Comparison of ENCODE assay signal across 8 mouse cellular contexts in genomic region chr3:96081006-96081405, GRCm38 (mm10). TPM values are rescaled to one million over a fixed set of nuclear protein-coding genes. Genes with fewer than 3 reads are reported as not detected.
DNase-seq lines count a peak whose midpoint lies in the region; ATAC-seq and TF ChIP-seq lines count a peak whose summit lies in the region.

No protein-coding gene starts in this region.

- H3K9me3 ChIP-seq in MEL (replicated peaks; ENCODE audit: insufficient read depth, low read length), result no peaks in the 10 kb centered on the region
- no peaks in the 10 kb centered on the region for H3K9me3 ChIP-seq in embryonic facial prominence, embryonic 10.5 days
- no peaks in the 10 kb centered on the region for H3K9me3 ChIP-seq in intestine, embryonic 15.5 days

- H3K27me3 ChIP-seq in MEL (ENCODE audit: control insufficient read depth in 1 of 2, insufficient read depth in 2 of 2, low read length in 2 of 2), result no peaks in the 10 kb centered on the region
- no peaks in the 10 kb centered on the region for H3K27me3 ChIP-seq in embryonic facial prominence, embryonic 10.5 days (replicated peaks; ENCODE audit: low read depth, poor library complexity, severe bottlenecking)
- no peaks in the 10 kb centered on the region for H3K27me3 ChIP-seq in intestine, embryonic 15.5 days (replicated peaks)

- H3K9ac ChIP-seq in MEL (ENCODE audit: control insufficient read depth, low read depth, low read length, poor library complexity, severe bottlenecking), result no peak overlapping the region
- H3K9ac ChIP-seq in intestine, embryonic 15.5 days, result no peak overlapping the region

- no peak overlapping the region for H3K27ac ChIP-seq in layer of hippocampus, adult 2 months
- H3K27ac ChIP-seq in MEL (ENCODE audit: control insufficient read depth, low read depth, low read length), result no peak overlapping the region
- H3K27ac ChIP-seq in embryonic facial prominence, embryonic 10.5 days (replicated peaks), result no peak overlapping the region
- no peak overlapping the region for H3K27ac ChIP-seq in intestine, embryonic 15.5 days

- H3K79me2 ChIP-seq in MEL (ENCODE audit: control insufficient read depth, insufficient read depth, low read length, poor library complexity), result no peaks in the 10 kb centered on the region

- TF ChIP-seq POLR2A in MEL (IDR thresholded peaks at IDR 0.05; ENCODE audit: control insufficient read depth in 1 of 2, insufficient read depth in 1 of 2, low read depth in 1 of 2, low read length in 2 of 2, poor library complexity in 1 of 2), result no peak

- no peak overlapping the region for H3K4me2 ChIP-seq in intestine, embryonic 15.5 days (replicated peaks)

- 60% methylated on average over 1 of the region's 1 CpGs for WGBS in embryonic facial prominence, embryonic 10.5 days
- WGBS in intestine, embryonic 15.5 days, result 83% methylated on average over 1 of the region's 1 CpGs

- no peak for DNase-seq in layer of hippocampus, adult 2 months (ENCODE audit: low spot score in 2 of 2)
- no peak for DNase-seq in layer of hippocampus, adult 18-20 months (ENCODE audit: low spot score in 2 of 2)
- DNase-seq in MEL (ENCODE audit: low read depth, low spot score), result peak; percentile 92
- peak; percentile 40 for DNase-seq in embryonic facial prominence, embryonic 10.5 days (ENCODE audit: low spot score)
- DNase-seq in layer of hippocampus, postnatal 25 days (ENCODE audit: extremely low spot score in 1 of 2, low spot score in 1 of 2), result no peak
- no peak for DNase-seq in layer of hippocampus, postnatal 14 days (ENCODE audit: low spot score in 2 of 2)

- ATAC-seq in megakaryocyte progenitor cell, adult 5-6 weeks (replicated peaks; ENCODE audit: poor library complexity), result peak; percentile 83
- no peak for ATAC-seq in intestine, embryonic 15.5 days

- TF ChIP-seq RAD21 in MEL (IDR thresholded peaks at IDR 0.05; ENCODE audit: low read depth, low read length), result peak; percentile 92

- peaks cover 14 to 16% of the 10 kb centered on the region in 2 experiments for H3K4me1 ChIP-seq in MEL (ENCODE audit: control insufficient read depth in 1 of 2, insufficient read depth in 2 of 2, low read length in 2 of 2)
- no peaks in the 10 kb centered on the region for H3K4me1 ChIP-seq in embryonic facial prominence, embryonic 10.5 days
- H3K4me1 ChIP-seq in intestine, embryonic 15.5 days (replicated peaks), result no peaks in the 10 kb centered on the region

- peaks cover 0 to 19% of the 10 kb centered on the region in 2 experiments; a peak in 2 of 4 replicates for H3K36me3 ChIP-seq in MEL (ENCODE audit: control insufficient read depth in 1 of 2, insufficient read depth in 2 of 2, low read length in 2 of 2)
- no peaks in the 10 kb centered on the region for H3K36me3 ChIP-seq in embryonic facial prominence, embryonic 10.5 days (replicated peaks)
- no peaks in the 10 kb centered on the region for H3K36me3 ChIP-seq in intestine, embryonic 15.5 days

- peak; percentile 75 for TF ChIP-seq CTCF in layer of hippocampus, adult 2 months (conservative IDR thresholded peaks at IDR 0.05)
- peak; percentile 92 to 97 (median 94) for TF ChIP-seq CTCF in MEL (IDR thresholded peaks at IDR 0.05 in 2 of 3, conservative IDR thresholded peaks at IDR 0.05 in 1 of 3; ENCODE audit: control insufficient read depth in 1 of 3, insufficient read depth in 1 of 3, low read depth in 2 of 3, low read length in 3 of 3, poor library complexity in 1 of 3, severe bottlenecking in 1 of 3)

- no peak overlapping the region for H3K4me3 ChIP-seq in layer of hippocampus, adult 2 months
- no peak overlapping the region for H3K4me3 ChIP-seq in MEL (ENCODE audit: control insufficient read depth in 1 of 2, insufficient read depth in 1 of 2, low read depth in 2 of 2, low read length in 2 of 2)
- H3K4me3 ChIP-seq in embryonic facial prominence, embryonic 10.5 days, result no peak overlapping the region
- no peak overlapping the region for H3K4me3 ChIP-seq in intestine, embryonic 15.5 days (replicated peaks)

- 0 out of 4 replicates have a peak, but pooled peaks of 1 of the 2 experiments have one; percentile 20 for TF ChIP-seq EP300 in MEL (IDR thresholded peaks at IDR 0.05; ENCODE audit: low read depth in 1 of 2, low read length in 2 of 2)

TF ChIP-seq in MEL, 35 proteins besides CTCF, POLR2A, EP300 and RAD21:
- no peak for TF ChIP-seq GABPA (IDR thresholded peaks at IDR 0.05; ENCODE audit: low read depth, low read length)
- TF ChIP-seq MAZ (IDR thresholded peaks at IDR 0.05; ENCODE audit: low read depth, low read length), result no peak
- TF ChIP-seq HCFC1 (IDR thresholded peaks at IDR 0.05; ENCODE audit: low read depth, low read length), result peak; percentile 59; the same call in 1 of the 2 replicates
- TF ChIP-seq ELF1 (IDR thresholded peaks at IDR 0.05; ENCODE audit: low read depth, low read length), result no peak; the same call in 1 of the 2 replicates
- no peak for TF ChIP-seq NRF1 (IDR thresholded peaks at IDR 0.05; ENCODE audit: insufficient read depth, low read depth, low read length, poor library complexity, severe bottlenecking)
- peak; percentile 97 for TF ChIP-seq SMC3 (IDR thresholded peaks at IDR 0.05; ENCODE audit: low read depth, low read length)
- no peak; the same call in 1 of the 2 replicates for TF ChIP-seq ETS1 (IDR thresholded peaks at IDR 0.05; ENCODE audit: low read depth, low read length)
- TF ChIP-seq MYC (IDR thresholded peaks at IDR 0.05; ENCODE audit: low read depth, low read length), result no peak
- no peak for TF ChIP-seq RCOR1 (IDR thresholded peaks at IDR 0.05; ENCODE audit: low read depth, low read length)
- no peak for TF ChIP-seq POLR2AphosphoS2 (IDR thresholded peaks at IDR 0.05; ENCODE audit: low read length)
- TF ChIP-seq MXI1 (IDR thresholded peaks at IDR 0.05; ENCODE audit: low read depth, low read length), result peak; percentile 76; the same call in 1 of the 2 replicates
- no peak for TF ChIP-seq CHD2 (IDR thresholded peaks at IDR 0.05; ENCODE audit: low read length)
- TF ChIP-seq BHLHE40 (IDR thresholded peaks at IDR 0.05; ENCODE audit: borderline replicate concordance, low read depth, low read length), result 0 out of 2 replicates have a peak, but pooled peaks have one; percentile 29
- TF ChIP-seq MAFK (IDR thresholded peaks at IDR 0.05; ENCODE audit: borderline replicate concordance, low read depth, low read length), result no peak
- no peak for TF ChIP-seq USF2 (IDR thresholded peaks at IDR 0.05; ENCODE audit: borderline replicate concordance in 1 of 2, insufficient read depth in 1 of 2, low read depth in 1 of 2, low read length in 2 of 2)
- no peak for TF ChIP-seq CHD1 (IDR thresholded peaks at IDR 0.05; ENCODE audit: low read depth, low read length)
- 0 out of 2 replicates have a peak, but pooled peaks have one; percentile 8 for TF ChIP-seq MAX (IDR thresholded peaks at IDR 0.05; ENCODE audit: low read length)
- peak; percentile 74; the same call in 1 of the 2 replicates for TF ChIP-seq SIN3A (IDR thresholded peaks at IDR 0.05; ENCODE audit: low read length)
- peak; percentile 92 for TF ChIP-seq ZC3H11A (IDR thresholded peaks at IDR 0.05; ENCODE audit: low read depth, low read length)
- TF ChIP-seq TBP (IDR thresholded peaks at IDR 0.05; ENCODE audit: low read depth, low read length), result 0 out of 2 replicates have a peak, but pooled peaks have one; percentile 52
- TF ChIP-seq JUND (IDR thresholded peaks at IDR 0.05; ENCODE audit: low read depth, low read length), result no peak
TF ChIP-seq in MEL: peak in this region for 8.

RNA-seq across cellular contexts. Expression of gene Vps45, which starts 22.7 kb away (rescaled TPM):
- 10 to 100 TPM; 45.5 to 48.3 TPM for total RNA-seq in layer of hippocampus, adult 2 months (2021)
- 10 to 100 TPM; 43.7 to 45.6 TPM for total RNA-seq in layer of hippocampus, adult 18-20 months (2021)
- total RNA-seq in MEL (2012; rRNA removed), result 24.4 and 28.9 TPM in 2 replicates
- 10 to 100 TPM; 20.6 to 92.0 TPM for polyA plus RNA-seq in MEL (2012; ENCODE audit: insufficient read depth in 1 of 2, insufficient read length in 2 of 2, low read depth in 1 of 2, low replicate concordance in 2 of 2, missing spikeins in 1 of 2)
- polyA plus RNA-seq in embryonic facial prominence, embryonic 10.5 days (2016; fragmentation: Nextera tagmentation; extraction: Ambion mirVana), result 22.4 and 26.5 TPM in 2 replicates
- total RNA-seq in megakaryocyte progenitor cell, adult 5-6 weeks (2015), result 26.3 and 28.4 TPM in 2 replicates
- total RNA-seq in megakaryocyte progenitor cell, adult 5-6 weeks (2017), result 10.9 and 12.6 TPM in 2 replicates
- 10 to 100 TPM; 42.2 to 45.0 TPM for total RNA-seq in layer of hippocampus, postnatal 25 days (2021)
- 10 to 100 TPM; 41.1 to 47.8 TPM for total RNA-seq in layer of hippocampus, postnatal 14 days (2021)
- 28.4 and 32.4 TPM in 2 replicates for polyA plus RNA-seq in intestine, embryonic 15.5 days (2015; fragmentation: Nextera tagmentation; extraction: Ambion mirVana)

RNA-seq across cellular contexts. Expression of gene Otud7b, which starts 23.3 kb away (rescaled TPM):
- 10 to 100 TPM; 30.1 to 33.4 TPM for total RNA-seq in layer of hippocampus, adult 2 months (2021)
- 10 to 100 TPM; 40.1 to 40.8 TPM for total RNA-seq in layer of hippocampus, adult 18-20 months (2021)
- total RNA-seq in MEL (2012; rRNA removed), result 25.8 and 27.5 TPM in 2 replicates
- 10 to 100 TPM; 17.9 to 24.4 TPM for polyA plus RNA-seq in MEL (2012; ENCODE audit: insufficient read depth in 1 of 2, insufficient read length in 2 of 2, low read depth in 1 of 2, low replicate concordance in 2 of 2, missing spikeins in 1 of 2)
- polyA plus RNA-seq in embryonic facial prominence, embryonic 10.5 days (2016; fragmentation: Nextera tagmentation; extraction: Ambion mirVana), result 20.8 and 21.7 TPM in 2 replicates
- total RNA-seq in megakaryocyte progenitor cell, adult 5-6 weeks (2015), result 3.0 and 3.2 TPM in 2 replicates
- 4.9 and 12.7 TPM in 2 replicates for total RNA-seq in megakaryocyte progenitor cell, adult 5-6 weeks (2017)
- 10 to 100 TPM; 31.9 to 33.6 TPM for total RNA-seq in layer of hippocampus, postnatal 25 days (2021)
- 10 to 100 TPM; 27.4 to 31.0 TPM for total RNA-seq in layer of hippocampus, postnatal 14 days (2021)
- polyA plus RNA-seq in intestine, embryonic 15.5 days (2015; fragmentation: Nextera tagmentation; extraction: Ambion mirVana), result 18.7 and 19.8 TPM in 2 replicates

Comparison
In these comparisons a context has a peak if more than half of its experiments do, and no peak if none do; other contexts are left out.
1. DNase-seq: peak in MEL (single experiment) and embryonic facial prominence, embryonic 10.5 days (single experiment); none in layer of hippocampus, adult 2 months (0 of 2), layer of hippocampus, adult 18-20 months (0 of 2), layer of hippocampus, postnatal 25 days (0 of 2) and layer of hippocampus, postnatal 14 days (0 of 2).